Mouse (Mus musculus) heart, adult 9 months (tissue): ENCODE measurements around the gene Zdhhc21.

Experiments
- DNase-seq, 2 experiments: peaks; one replicate each; pipeline ENCODE4 v3.0.0; 2022; ENCODE audit warnings: low spot score in 2 of 2

The Zdhhc21 gene

GRCm38 (mm10) chr4:82864974-82865699 is 5.4 kb upstream of the Zdhhc21 start:
- DNase-seq, result no peak

GRCm38 (mm10) chr4:82863316-82863715 is 3.6 kb upstream of the Zdhhc21 start:
- DNase-seq, result no peak

- DNase-seq, result no peak
Measured at GRCm38 (mm10) chr4:82861451-82861850, 1.7 kb upstream of the Zdhhc21 start.

DNA sequence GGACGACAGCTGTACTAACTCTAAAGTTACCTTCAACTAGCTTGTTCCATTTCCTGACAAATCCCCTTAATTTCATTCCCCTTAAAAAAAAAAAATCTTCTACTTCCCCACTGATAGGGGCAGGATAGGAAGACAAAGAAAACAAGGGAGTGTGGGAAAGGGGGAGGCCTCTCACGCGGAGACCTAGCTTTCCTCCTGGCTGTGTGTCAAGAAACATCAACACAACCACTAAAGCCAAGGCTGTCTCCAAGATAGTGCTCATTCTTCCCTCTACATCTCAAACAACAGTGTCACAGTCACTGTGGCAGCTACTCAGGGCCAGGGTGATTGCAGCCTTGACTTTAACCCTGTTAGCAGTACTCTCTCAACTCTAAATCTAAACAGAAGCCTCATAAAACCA is 808 bp upstream of the Zdhhc21 start:
- no peak for DNase-seq

GRCm38 (mm10) chr4:82858431-82859010 is 1.2 kb downstream of the Zdhhc21 start:
- DNase-seq, result no peak

GRCm38 (mm10) chr4:82856986-82857385 is 2.8 kb downstream of the Zdhhc21 start:
- no peak for DNase-seq

- DNase-seq, result no peak
Measured at GRCm38 (mm10) chr4:82853809-82854208, 5.9 kb downstream of the Zdhhc21 start.

DNA sequence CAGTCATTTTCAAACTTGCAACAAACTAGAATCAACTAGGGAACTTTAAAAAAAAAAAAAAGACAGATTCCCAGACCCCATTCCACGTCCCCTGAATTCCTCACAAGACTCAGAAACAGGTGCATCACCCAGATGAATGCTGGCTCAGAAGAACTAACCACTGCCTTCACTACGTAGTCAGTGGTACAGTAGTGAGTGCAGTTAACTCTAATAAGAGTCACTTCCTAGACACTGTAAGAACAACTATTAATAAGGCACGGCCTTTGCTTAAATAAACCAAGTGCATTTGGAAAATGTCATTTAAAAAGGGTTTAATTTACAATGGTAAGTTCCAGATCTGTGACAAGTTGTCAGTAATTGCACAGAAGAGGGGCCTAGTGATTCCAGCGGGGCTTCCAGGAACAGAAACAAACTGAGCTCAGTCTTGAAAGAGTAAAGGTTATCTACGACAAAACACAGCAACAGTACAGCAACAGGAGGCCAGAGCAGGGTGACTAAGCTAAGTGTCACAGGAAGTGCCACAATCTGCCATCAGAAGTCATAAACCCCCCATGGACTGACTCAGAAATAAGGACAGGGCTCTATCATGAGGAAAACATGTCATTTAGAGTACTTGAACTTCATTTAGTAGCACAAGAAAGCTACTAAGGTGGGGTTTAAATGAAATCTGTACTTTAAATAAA is 11.1 kb downstream of the Zdhhc21 start:
- no peak for DNase-seq

- DNase-seq, result no peak
Measured at GRCm38 (mm10) chr4:82837526-82838240, 22.1 kb downstream of the Zdhhc21 start.

DNA sequence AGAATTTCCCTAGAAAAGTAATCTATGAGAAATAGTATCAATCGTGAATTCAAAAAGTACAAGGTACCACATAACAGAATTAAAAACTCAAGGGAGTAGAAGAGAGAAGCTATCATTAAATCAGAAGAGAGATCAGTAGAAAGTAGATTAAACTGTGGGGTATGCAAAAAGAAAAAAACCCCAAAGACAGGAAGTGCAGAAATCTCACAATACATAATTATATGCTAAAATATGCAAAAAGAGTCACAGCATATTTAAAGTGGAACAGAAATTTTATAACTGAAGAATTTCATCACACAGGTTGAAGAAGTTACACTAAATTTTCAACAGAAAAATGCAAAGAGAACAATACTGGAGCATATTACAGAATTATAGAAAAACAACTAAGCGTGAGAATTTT is 28.6 kb downstream of the Zdhhc21 start:
- no peak for DNase-seq

DNA sequence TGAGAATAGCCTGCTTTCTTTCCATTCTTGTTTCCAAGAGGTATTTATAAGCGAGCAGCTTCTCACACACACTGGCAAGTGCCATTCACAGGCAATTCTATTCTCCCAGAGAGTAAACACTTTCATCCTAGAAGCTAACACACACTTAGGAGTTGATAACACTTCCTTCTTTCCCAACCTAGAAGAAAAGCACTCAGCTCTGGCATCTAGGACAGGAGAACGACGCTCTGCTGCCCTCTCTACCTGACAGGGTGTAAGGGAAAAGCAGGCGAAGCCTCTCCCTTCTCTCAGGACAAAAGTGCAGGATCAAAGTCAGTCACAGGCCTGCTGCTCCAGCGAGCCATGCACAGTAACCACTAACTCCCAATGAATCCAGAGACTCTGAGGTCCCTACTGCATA is 30.3 kb downstream of the Zdhhc21 start:
- no peak for DNase-seq

GRCm38 (mm10) chr4:82827001-82827400 is 32.8 kb downstream of the Zdhhc21 start:
- DNase-seq, result no peak

DNA sequence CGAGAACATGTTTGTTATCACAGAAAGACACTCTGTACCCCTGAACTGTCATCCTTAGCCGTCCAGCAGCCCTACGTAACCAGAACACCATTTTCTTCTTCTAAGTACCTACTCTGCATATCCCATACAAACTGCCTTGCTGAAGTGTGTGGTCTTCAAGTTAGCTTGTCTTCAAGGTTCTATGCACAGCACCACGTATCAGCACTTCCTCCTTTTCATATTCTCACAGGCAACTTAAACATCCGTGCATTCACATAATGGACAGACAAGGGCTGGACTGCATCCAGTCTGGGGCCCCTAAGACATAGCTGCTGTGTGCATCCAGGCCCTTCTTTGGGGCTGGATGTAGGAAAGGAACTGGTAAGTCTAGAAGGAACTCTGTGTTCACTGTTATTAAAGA is 41.9 kb downstream of the Zdhhc21 start:
- no peak for DNase-seq

- DNase-seq, result no peak
Measured at GRCm38 (mm10) chr4:82816351-82816750, 43.4 kb downstream of the Zdhhc21 start.

DNA sequence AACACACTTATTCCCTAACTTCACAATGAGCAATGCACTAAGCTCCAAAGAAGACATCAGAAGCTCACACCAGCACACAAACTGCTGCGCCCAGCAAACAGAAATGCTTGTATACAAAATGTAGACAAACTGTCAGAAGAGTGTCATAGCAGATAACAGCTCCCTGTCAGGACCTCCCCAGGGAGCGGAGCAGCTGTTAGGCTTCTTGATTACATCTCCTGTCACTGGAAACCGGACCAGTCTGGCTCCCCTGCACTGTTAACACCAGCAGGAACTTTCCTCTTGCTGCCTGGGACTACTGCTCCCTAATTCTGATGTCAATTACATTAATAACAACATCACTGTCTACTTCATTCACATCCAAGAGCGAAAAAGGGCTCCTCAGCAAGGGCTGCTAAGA is 44.5 kb downstream of the Zdhhc21 start:
- no peak for DNase-seq

GRCm38 (mm10) chr4:82813356-82813755 is 46.4 kb downstream of the Zdhhc21 start:
- no peak for DNase-seq

- no peak for DNase-seq
Measured at GRCm38 (mm10) chr4:82807811-82808210, 51.9 kb downstream of the Zdhhc21 start.

DNA sequence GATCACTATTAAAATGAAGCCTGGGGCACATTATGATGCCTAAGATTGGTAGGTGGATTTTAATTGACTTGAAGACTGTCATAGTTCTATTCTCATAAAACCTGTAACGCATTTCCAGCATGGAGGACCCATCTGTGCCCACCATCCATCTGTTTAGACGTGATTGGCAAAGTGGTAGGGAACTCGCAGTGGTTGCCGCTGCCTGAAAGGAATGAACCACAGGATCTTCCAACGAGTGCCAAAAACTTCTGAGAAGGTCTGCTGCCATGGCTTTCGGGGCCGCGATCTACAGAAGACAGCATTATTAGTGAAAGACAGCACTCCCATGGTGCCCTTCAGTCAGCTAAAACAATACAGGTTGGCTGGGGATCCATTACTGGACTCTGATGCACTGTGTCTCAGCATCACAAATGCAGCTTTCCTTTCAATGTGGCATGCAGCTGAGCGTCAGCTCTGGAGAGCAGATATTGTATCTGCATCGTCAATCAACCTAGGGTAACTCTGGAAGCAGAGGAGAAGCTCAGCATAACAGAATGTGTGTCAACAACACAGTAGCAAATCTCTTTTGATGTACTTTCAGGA is 53.5 kb downstream of the Zdhhc21 start:
- no peak for DNase-seq

DNA sequence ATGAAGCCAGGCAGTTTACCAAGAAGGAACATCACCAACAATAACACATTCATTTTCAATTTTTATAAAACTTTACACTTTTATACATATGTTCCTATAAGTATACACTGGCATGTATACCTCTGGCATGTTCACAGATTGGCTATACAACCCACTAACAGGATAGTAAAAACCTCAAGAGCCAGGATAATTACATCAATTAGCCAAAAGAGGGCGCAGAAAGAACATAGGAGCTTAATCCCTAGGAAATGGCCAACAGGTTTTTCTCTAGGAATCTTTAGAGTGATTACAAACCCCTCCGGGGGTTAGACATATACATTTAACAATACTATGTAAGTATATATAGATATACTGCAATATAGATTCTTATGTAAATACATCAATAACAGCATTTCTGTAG is 55.7 kb downstream of the Zdhhc21 start:
- DNase-seq, result no peak

- DNase-seq, result no peak
Measured at GRCm38 (mm10) chr4:82793608-82794007, 66.2 kb downstream of the Zdhhc21 start.

GRCm38 (mm10) chr4:82792906-82793580 is 66.7 kb downstream of the Zdhhc21 start:
- DNase-seq, result no peak
